Mouse (Mus musculus) fibroblast of lung, adult 2 months (primary cell): ENCODE measurements around the gene Drc7.
"Not testable (repeated sequence)": the region's sequence is repeated elsewhere in the genome, so short reads cannot be mapped to it uniquely, and the experiment has no call there.

ENCODE experiments used
- DNase-seq: peaks from one replicate; pipeline ENCODE4 v3.0.0-alpha.2; 2011; ENCODE audit warnings: low read depth

Gene Drc7

DNA sequence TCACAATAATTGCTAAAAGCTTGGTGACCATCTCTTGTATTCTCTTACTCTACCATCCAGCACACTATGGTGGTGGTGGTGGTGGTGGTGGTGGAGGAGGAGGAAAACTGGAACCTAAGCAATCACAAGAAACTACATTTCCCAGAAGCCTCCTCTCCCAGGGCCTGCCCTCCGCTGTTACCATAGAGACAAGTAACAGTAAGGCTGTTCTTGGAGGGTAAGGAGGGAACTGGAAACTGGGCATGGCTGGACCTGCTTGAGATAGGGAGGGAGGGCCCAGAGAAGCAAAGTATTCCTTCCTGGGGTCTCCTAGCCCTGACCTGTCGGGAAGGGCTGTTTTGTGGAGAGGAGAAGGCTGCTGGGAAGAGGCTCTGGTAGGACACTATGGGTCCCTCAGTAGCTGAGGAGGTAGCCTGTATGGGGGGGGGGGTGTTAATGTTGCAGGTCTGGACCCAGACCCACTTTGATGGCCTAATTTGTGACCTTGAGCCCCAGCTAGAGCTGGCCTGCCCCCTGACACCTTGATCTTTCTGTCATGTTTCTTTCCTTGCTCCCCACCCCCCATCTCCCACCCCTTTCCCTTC, at the start of gene Drc7:
TSS of gene Drc7 (plus strand) at position 177 of the 584 bp plus-strand sequence.
- DNase-seq = no peak

DNA sequence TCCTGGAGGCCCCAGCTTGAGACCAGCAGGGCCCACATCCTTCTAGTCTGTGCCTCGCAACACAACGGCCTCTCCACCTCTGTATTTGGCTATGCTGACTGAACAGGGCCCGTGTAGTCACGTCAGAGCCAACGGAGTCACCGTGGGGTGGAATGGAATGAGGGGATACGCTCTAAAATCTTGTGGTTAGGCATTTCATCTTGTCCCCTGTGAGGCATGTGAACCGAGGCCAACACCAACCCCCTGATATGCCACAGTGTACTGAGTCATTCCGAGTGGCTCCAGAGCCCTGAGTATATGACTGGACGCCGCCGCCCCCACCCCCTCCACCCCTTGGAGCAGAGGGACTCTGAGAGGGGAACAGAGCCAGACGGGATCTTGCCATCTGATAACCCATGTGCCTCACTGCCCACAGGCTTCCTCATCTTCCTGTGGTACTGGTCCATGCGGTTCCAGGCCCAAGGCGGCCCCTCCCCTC, 42.4 kb upstream of the Drc7 start:
- peak; percentile 75 for DNase-seq

DNA sequence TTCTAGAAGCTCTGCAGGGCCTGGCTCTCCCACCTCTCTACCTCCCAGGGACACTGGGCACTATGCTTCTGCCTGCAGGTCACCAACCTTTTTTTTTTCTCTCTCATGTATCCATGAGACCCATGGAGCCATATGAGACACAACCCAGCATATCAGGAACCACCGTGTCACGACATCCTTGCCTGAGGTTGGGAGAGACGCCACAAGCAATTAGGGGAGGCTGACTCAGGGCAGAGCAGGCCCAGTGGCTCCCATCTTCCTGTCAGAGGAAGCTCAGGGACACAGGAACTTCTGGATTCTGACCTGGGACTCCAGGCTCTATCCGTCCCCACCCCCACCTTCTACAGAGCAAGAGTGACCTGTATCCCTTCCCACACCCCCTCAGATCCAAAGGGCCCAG, 39.0 kb upstream of the Drc7 start:
- no peak for DNase-seq

DNA sequence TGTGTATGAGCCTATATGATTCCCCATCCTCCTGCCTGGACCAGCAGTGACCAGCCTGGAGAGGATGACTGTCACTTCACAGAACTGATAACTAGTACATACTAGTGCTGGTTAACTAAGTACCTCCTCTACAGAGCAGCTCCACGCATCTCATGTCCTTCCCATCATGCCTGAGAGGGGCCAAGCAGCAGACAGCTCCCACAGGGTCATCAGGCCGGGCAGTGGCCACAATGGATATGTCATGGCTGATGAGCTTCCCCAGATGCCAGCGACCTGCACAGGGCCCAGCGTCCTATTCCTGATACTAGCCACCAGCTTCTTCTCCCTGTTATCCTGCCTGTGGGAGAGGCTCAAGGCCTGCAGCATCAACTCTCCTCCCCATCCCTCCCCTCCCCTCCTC, 38.2 kb upstream of the Drc7 start:
- no peak for DNase-seq

DNA sequence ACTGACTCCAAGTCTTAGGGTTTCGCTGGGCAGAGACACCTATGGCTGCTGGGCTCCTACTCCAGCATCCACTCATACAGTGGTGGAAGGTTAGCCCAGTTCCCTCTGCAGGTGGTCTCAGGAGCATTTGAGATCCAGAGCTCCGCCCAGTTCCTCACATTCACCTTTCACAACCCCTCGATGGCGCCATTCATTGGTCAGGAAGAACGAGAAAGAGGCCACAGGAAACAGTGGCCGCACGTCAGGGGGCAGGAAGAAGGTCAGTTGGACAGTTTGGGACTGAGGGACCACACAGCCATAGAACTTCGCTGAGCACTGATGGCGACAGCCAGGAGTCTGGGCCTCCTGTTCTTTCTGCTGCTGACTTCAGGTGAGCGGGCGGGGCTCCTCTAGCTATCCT, 37.5 kb upstream of the Drc7 start, which contains the start of gene Adgrg3:
TSS of gene Adgrg3 (plus strand) at position 242 of the 400 bp plus-strand sequence.
- no peak for DNase-seq

DNA sequence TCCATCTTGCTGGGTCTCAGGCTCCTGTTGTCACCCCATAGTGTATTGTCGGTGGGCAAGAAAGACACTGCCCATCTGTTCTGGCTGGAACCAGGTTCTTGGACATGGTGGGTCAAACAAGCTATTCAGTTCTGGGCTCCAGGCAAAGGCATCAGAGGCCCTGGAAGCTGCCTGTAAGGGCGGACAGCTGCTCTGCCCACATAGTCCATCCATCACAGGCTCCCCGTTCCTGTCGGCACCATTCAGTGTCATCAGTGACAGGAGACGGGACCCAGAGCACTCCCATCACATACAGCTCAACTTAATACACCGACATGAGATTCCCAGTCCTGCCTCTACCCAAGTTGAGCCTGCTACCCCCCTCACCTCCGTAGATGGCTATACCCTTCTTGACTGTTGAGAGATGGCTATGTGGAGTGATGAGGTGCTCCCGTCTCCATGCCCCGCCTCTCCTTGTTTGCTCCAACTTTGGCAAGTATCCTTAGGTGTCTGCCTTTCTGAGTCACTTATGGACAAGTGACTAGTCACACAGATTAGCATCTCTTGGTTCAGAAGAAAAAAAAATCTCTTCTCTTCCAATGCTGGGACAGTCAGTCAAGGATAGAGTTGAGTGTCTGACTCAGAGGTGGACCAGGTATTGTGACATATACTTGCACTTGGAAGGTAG, 36.8 kb upstream of the Drc7 start:
- no peak for DNase-seq

DNA sequence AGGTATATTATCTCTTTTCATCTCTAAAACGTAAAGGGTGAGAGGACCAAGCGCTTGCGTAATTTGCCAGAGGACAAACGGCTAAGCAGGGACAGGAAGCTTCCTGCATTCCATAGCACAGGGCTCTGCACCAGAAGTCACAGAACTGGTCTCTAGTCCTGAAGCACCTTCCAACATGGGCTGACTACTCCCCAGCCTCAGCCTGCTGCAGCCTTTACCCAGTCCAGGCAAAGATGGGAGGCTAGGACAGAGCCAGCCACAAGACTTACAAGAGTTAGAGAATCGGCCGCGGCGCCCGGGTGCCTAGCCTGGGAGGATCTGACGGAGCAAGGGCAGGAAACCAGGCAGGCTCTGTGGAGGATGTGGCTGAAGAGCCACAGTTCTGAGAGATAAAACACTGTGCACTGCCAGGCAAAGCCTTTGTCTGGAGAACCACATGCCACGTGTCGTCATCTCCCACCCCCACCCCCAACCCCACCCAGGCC, 34.6 kb upstream of the Drc7 start:
- DNase-seq = no peak

DNA sequence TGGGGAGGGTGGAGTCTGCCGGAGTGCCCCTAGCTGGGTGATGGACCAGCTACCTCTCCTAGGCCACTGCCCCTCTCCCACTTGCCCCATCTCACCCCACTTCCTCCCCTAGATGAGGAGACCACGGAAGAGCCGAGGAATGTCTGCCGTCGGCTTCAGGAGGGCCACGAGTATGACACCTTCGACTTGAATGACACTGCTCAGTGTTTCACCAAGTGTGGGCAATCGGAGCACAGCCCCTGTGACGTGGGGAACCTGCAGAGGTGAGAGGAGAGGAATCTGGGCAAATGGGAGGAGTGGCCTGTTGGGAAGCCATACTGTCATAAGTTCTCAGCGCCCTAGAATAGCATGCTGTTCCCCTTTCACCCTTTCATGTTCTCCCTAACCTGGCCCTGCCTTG, 34.1 kb upstream of the Drc7 start:
- DNase-seq = no peak

DNA sequence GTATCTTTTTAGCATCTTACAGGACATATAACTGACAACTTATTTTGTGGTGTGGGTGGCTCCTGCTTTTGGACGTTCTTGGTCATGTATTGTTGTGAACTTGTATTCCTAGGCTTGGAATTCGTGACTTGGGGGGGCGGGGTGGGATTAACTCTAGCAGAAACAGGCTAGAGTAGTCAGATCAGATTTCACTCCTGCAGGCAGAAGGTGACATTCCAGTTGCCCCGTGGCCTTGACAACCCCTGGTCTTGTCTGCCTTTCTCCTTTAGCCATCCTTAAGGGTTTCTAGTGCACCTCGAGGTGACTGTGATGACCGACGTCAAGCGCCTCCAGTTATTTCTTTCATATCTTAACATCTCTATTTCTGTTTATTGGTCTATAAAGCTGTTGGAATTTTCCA, 31.7 kb upstream of the Drc7 start:
- no peak for DNase-seq

DNA sequence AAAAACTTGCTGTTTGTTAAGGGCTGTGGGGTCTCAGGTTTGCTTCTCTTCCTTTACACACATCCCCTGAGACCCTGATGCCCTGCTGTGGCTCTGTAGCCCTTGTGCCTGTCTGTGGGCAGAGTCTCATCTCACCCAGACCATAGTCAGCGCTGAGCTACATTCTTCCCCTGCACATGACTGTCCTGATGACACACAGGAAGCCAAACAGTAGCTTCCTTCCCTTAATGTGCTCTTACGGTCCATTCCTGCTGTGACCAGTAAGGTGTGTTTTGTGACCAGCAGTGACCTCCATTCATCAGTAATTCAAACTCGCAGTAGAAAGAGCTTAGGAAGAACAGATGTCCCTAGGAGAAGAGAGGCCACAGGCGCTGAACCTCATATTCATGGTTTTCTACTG, 30.5 kb upstream of the Drc7 start:
- no peak for DNase-seq

DNA sequence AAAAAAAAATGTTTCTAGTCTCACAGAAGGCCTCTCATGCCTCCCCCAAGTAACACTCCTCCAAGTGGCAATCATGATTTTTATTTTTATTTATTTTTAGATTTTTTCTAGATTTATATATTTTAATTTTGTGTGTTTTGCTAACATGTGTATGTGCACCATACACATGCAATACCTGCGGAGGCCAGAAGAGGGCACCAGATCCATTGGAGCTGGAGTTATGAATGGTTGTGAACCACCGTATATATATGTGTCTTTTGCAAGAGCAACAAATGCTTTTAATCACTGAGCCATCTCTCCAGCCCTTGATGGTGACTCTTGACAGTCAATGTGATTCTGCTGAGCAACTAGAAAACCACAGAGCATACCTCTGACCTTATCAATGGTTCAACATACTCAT, 29.5 kb upstream of the Drc7 start:
- no peak for DNase-seq

DNA sequence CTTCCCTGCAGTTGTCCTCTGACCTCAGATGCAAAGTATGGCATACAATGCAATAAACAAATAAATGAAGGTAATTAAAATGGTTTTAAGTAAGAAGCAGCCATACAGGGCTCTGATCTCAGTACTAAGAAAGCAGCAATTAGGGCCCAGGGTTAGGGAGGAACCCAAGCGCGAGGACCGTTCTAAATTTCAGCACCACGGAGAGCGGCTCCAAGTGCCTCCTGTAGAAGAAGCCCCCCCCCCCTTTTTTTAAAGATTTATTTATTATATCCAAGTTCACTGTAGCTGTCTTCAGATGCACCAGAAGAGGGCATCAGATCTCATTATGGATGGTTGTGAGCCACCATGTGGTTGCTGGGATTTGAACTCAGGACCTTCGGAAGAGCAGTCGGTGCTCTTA, 26.5 kb upstream of the Drc7 start:
- DNase-seq = not testable (repeated sequence)

DNA sequence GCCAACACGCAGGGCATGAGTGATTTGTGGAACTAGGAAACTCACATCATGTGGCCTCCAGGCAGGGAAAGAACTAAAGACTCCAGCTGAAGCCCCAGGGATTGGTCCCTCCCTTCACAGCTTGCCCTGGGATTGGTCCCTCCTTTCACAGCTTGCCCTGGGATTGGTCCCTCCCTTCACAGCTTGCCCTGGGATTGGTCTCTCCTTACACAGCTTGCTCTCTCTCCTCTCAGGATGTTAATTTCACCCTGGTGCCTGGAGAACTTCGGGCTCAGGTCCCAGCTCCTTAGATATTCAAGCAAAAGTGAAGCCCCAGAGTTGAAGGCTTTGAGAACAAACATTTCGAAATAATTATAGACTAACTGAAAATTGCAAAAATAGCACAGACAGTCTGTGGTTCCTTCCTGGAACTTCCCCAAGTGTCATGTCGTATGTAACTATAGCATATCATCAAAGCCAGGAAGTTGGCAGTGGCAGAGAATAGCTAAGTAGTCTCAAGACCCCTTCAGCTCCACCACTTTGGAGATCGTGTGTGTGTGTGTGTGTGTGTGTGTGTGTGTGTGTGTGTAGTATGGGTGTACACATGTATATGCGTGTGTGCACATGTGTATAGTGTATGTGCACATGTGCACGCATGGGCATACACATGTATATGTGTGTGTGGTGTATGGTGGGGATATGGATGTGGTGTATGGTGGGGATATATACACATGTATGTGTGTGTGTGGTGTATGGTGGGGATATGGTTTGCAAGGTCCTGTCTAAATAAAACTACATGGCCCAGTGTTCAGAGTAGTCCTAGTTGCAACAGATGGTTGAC, 17.6 kb upstream of the Drc7 start:
- DNase-seq = peak; percentile 64

DNA sequence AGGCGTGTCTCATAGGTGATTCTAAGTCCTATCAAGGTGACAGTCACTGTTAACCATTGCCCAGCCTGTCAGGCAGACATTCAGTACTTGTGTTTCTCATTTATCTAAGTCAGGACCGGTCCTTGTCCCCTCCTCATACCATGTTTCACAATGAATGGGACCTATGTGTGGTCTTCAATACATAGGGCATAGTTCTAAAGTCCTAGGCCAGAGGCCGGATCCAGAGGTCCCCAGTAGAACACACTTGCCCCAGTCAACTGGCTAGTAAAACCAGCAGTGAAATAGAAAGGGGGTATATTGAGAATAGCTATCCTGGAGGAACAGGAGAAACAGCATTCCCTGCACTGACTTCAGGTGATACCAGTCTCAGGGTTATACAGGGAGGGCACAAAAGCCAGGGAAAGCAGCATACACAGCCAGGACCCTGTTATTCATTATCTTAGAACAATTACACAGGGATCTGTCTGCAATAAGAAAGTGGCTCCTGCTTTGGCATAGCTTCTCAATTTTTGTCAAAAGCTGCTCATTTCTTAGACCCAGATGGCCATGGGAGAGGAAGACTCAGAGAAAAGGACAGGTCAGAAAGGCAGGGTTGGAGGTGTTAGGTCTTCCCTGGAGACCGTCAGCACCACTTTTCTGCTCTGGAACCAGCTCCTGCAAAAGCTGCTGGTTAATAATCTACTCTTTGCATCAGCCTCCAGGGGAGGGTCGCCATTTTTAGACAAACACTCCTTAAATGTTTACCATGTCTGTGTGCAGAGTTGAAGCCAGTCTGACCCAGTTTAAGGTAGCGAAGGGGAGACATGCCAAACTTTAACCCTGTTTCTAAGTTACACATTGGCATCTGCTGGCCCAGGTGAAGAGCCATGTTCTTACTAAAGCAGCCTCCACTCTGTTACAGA, 12.8 kb upstream of the Drc7 start:
- no peak for DNase-seq

DNA sequence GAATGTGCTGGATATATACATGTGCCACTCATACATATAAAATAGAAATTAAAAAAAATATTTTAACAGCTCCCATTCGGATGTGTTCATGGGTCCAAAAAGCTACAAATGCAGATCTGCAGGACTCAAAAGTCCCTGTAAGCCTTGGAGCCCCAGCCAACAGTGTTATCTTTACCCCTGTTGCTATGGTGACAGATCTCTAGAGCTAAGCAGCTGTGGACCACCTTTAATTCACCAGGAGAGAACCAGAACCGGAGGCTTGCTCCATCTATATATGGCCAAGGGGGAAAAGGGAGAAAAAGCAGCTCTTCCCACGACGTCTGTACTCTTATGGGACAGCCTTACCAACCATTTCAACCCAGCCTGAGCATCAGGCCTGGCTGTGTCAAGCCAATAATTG, 10.1 kb upstream of the Drc7 start:
- DNase-seq = no peak

DNA sequence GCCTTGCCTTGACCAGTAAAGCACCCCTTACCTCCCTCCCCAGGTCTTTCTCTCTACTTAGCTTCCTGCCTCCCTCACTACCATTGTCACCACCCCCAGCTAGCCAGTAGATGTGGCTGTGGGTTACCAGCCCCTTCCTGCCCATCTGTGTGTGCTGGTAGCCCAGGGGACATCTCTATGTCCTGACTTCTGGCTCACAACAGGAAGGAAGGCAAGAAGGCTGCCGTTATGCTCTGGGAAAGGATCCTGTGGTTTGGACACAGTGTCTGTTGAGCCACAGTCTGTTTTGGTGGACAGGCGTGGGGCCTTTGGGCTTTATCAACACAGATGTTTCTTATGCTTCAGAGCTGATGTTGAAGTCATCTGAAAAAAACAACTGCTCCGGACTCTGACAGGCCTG, 7.9 kb upstream of the Drc7 start:
- DNase-seq = peak; percentile 13

DNA sequence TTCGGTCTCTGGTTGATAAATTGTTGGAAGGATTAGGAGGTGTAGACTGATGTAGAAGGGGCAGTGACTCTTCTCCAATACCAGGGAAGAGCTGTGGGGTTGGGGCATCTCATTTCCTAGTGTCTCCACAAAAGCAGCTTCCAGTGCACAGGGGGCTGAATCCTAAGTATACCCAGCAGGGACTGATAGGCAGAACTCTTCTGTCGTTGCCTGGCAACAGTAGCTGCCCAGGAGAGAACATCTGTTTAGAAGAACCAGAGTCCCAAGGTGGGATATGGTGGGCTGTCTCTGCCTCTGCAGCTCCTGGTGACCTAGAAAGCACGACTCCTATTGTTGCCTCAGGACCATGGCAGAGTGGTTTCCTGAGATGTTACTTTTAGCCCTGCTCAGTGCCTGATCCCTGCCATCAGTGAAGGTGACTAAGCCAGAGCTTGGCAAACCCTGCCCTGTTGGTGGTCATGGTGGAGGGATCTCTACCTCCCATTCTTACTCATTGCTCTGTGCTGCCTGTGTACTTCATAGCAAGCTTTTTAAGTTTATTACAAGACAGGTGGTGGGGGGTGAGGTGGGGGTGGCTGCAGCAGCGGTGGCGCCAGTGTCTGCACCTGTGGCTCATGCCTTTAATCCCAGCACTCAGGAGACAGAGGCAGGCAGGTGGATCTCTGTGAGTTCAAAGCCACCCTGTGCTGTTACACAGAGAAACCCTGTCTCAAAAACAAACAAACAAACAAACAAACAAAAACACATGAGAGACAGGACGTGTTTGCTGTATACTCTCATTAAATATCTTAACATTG, 6.8 kb upstream of the Drc7 start:
- no peak for DNase-seq

DNA sequence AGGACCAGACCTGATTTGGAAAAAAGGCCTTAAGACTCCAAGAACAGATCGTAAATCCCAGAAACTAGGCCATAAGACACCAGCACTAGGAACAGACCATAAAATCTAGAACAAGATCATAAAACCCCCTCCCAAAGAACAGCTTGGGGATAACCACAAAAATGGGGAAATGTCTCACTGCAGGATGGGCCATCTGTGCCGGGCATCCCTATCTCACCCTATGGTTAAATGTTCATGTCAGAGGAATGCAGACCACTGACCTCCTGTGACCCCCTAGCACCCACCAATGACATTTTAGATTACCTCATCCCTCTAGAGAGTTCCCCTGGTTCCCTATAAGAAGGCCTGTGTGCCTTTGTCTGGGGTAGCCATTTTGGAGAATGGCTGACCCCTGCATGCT, 5.3 kb upstream of the Drc7 start:
- DNase-seq = no peak

DNA sequence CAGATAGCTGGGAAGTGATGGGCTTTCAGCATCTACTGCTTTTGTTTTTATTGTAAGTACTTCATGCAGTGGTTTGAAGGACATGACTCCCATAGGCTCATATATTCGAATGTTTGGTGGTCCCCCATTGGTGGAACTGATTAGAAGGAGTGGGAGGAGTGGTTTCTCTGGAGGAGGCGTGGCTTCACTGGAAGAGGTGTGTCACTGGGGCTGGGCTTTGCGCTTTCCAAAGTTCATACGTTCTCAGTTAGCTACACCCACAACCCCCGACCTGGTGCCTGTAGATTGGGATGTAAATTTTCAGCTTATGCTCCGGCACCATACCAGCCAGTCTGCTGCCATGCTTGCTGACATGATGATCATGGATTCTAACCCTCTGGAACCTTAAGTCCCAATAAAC, 465 bp upstream of the Drc7 start:
- DNase-seq = no peak

DNA sequence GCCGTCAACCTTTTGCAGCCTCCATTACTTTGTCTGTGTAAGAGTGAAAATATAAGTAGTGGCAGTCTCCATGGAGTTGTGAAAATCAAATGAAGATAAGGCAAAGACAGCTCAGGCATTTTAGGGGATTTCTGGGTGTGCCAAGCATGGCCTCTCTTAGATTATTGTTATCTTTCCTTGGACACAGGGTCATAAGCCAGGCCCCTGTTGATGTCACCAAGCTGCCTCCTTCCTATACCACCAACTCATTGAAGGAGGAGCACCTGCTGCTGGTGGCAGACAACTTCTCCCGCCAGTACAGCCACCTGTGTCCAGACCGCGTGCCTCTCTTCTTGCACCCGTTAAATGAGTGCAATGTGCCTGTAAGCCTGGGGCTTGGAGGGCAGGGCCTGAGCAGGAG, 1.5 kb downstream of the Drc7 start:
- no peak for DNase-seq

DNA sequence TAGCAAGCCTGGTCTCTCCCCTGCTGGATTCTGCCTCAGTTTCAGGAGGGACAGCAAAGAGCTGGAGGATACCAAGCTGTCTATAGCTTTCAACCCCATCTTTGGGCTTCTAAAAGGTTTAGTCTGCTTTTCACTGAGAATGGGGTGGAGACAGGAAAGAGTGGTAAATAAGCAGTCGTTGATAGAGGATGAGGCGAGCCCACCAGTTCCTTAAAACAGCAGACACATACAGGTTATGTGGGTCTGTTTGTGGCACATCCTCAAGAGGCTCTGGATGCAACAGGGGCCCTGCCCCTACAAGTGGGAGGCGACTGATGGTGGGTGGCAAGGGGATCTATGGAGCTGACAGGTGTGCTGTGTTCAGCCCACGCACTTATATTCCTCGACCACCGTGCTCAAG, 3.8 kb downstream of the Drc7 start:
- DNase-seq = no peak
